8 mouse cellular contexts compared by ENCODE assay signal in the genomic region with DNA sequence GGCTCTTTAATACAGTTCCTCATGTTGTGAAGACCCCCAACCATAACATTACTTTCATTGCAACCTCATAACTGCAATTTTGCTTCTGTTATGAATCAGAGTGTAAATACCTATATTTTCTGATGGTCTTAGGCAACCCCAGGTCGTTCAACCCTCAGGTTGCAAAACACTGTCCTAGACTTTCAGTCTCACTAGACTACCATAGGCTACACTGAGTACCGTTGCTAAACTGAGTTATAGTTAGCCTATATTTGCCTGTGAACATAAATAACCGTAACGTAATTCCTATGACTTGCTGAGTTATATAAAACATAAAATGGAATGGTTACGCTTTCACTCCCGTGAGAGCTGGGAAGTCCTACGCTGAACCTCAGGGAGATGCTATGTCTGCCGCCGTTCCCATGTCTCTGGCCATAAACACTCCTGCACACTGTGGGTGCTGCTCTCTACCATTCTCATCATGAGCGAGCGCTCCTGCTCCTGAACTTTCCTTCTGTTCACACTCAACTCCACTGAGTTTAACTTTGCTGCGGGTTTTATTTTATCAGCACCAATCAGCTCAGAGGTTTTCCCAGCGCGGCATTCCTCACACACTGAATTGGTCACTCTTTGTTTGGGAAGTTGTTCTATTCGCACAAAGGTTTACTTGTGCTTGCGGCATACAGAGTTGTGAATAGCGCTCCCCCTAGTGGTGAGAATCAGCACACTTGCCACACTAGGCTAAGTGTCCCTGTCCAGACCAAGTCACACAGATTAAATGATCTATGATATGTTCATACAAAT. TPM values are rescaled to one million over a fixed set of nuclear protein-coding genes. Genes with fewer than 3 reads are reported as not detected.
DNase-seq lines count a peak whose midpoint lies in the region; ATAC-seq and TF ChIP-seq lines count a peak whose summit lies in the region.

No protein-coding gene starts in this region.

- WGBS in intestine, embryonic 14.5 days, result 54% methylated on average over 17 of the region's 17 CpGs
- 62% methylated on average over 17 of the region's 17 CpGs for WGBS in midbrain, embryonic 11.5 days
- WGBS in spleen, adult 2 months, result 67% methylated on average over 17 of the region's 17 CpGs

- no peak overlapping the region for H3K4me3 ChIP-seq in testis, adult 2 months (ENCODE audit: control insufficient read depth, low read depth, low read length)
- H3K4me3 ChIP-seq in intestine, embryonic 14.5 days (ENCODE audit: low read depth, low read length), result no peak overlapping the region
- no peak overlapping the region for H3K4me3 ChIP-seq in midbrain, embryonic 11.5 days (ENCODE audit: low read depth, low read length)
- no peak overlapping the region for H3K4me3 ChIP-seq in spleen, adult 2 months (ENCODE audit: extremely low read depth, insufficient read depth, insufficient read length)

- peak overlapping the region; percentile 37; the same call in 1 of the 2 replicates for H3K4me2 ChIP-seq in intestine, embryonic 14.5 days (ENCODE audit: low read length)
- H3K4me2 ChIP-seq in midbrain, embryonic 11.5 days, result peak overlapping the region; percentile 17; the same call in 1 of the 2 replicates

- peak; percentile 53; the same call in 1 of the 2 replicates for TF ChIP-seq CTCF in testis, adult 2 months (IDR thresholded peaks at IDR 0.05; ENCODE audit: control insufficient read depth, insufficient read depth, insufficient replicate concordance, low read depth, low read length)
- TF ChIP-seq CTCF in spleen, adult 2 months (IDR thresholded peaks at IDR 0.05; ENCODE audit: extremely low read depth, insufficient read depth, insufficient read length, insufficient replicate concordance), result peak; percentile 43; the same call in 1 of the 2 replicates

- H3K9ac ChIP-seq in intestine, embryonic 14.5 days (ENCODE audit: low read length), result no peak overlapping the region
- peak overlapping the region; percentile 58 for H3K9ac ChIP-seq in midbrain, embryonic 11.5 days (ENCODE audit: low read length)

- no peaks in the 10 kb centered on the region for H3K36me3 ChIP-seq in testis, adult 2 months (ENCODE audit: control insufficient read depth, insufficient read depth, low read length)
- H3K36me3 ChIP-seq in intestine, embryonic 14.5 days (ENCODE audit: control insufficient read depth, insufficient read depth, low read length), result peaks cover 12% of the 10 kb centered on the region
- 0 out of 2 replicates have a peak, but pooled peaks cover 2% of the 10 kb centered on the region for H3K36me3 ChIP-seq in midbrain, embryonic 11.5 days (ENCODE audit: control insufficient read depth, insufficient read depth, low read length)
- H3K36me3 ChIP-seq in spleen, adult 2 months (ENCODE audit: control insufficient read depth, insufficient read depth, low read length), result peaks cover 11% of the 10 kb centered on the region; the same call in 1 of the 2 replicates

- no peak overlapping the region for H3K27ac ChIP-seq in testis, adult 2 months (ENCODE audit: control insufficient read depth, insufficient read depth, low read depth, low read length)
- no peak overlapping the region for H3K27ac ChIP-seq in intestine, embryonic 14.5 days (ENCODE audit: low read depth)
- H3K27ac ChIP-seq in midbrain, embryonic 11.5 days (ENCODE audit: low read depth, low read length), result peak overlapping the region; percentile 37; the same call in 1 of the 2 replicates
- no peak overlapping the region for H3K27ac ChIP-seq in spleen, adult 2 months (ENCODE audit: insufficient read depth, low read length)

- intact Hi-C loops in left cerebral cortex, postnatal 10 days (cut with DNase I), result no loop called here

- ATAC-seq in common myeloid progenitor, adult 5-6 weeks (replicated peaks; ENCODE audit: low read depth, poor library complexity, severe bottlenecking), result peak; percentile 91
- peak; percentile 84 for ATAC-seq in intestine, embryonic 14.5 days (replicated peaks; ENCODE audit: low FRiP score, low TSS enrichment, low read depth)
- ATAC-seq in midbrain, embryonic 11.5 days (ENCODE audit: low FRiP score), result peak; percentile 92

- H3K27me3 ChIP-seq in testis, adult 2 months (ENCODE audit: control insufficient read depth, insufficient read depth, low read length), result no peaks in the 10 kb centered on the region
- H3K27me3 ChIP-seq in intestine, embryonic 14.5 days (replicated peaks; ENCODE audit: control insufficient read depth, insufficient read depth, low read length), result no peaks in the 10 kb centered on the region
- no peaks in the 10 kb centered on the region for H3K27me3 ChIP-seq in midbrain, embryonic 11.5 days (ENCODE audit: control insufficient read depth, insufficient read depth, low read length)
- H3K27me3 ChIP-seq in spleen, adult 2 months (ENCODE audit: control insufficient read depth, insufficient read depth, low read length), result no peaks in the 10 kb centered on the region

- no peak for TF ChIP-seq POLR2A in testis, adult 2 months (IDR thresholded peaks at IDR 0.05; ENCODE audit: control insufficient read depth, low read depth, low read length)
- no peak for TF ChIP-seq POLR2A in spleen, adult 2 months (IDR thresholded peaks at IDR 0.05; ENCODE audit: low read depth, low read length)

- no peak for DNase-seq in testis, postnatal 14 days (ENCODE audit: low spot score)
- DNase-seq in gastrocnemius, adult 8-10 months (ENCODE audit: low spot score in 2 of 2), result peak; percentile 36 to 56
- DNase-seq in intestine, embryonic 14.5 days (ENCODE audit: low spot score), result peak; percentile 81
- DNase-seq in left cerebral cortex, postnatal 10 days (ENCODE audit: extremely low spot score in 1 of 2, low spot score in 2 of 2), result peak; percentile 68 to 77
- DNase-seq in midbrain, embryonic 11.5 days (ENCODE audit: low spot score, missing footprints), result peak; percentile 97
- DNase-seq in spleen, adult 2 months (ENCODE audit: low read depth in 1 of 2, low spot score in 2 of 2), result peak; percentile 44 to 52

- no peaks in the 10 kb centered on the region for H3K4me1 ChIP-seq in testis, adult 2 months (ENCODE audit: control insufficient read depth, insufficient read depth, low read length)
- no peaks in the 10 kb centered on the region for H3K4me1 ChIP-seq in intestine, embryonic 14.5 days (replicated peaks; ENCODE audit: control insufficient read depth, insufficient read depth, low read length)
- H3K4me1 ChIP-seq in midbrain, embryonic 11.5 days (ENCODE audit: control insufficient read depth, insufficient read depth, low read length), result no peaks in the 10 kb centered on the region
- H3K4me1 ChIP-seq in spleen, adult 2 months (ENCODE audit: control insufficient read depth, insufficient read depth, insufficient read length), result no peaks in the 10 kb centered on the region; the same call in 1 of the 2 replicates

- no peaks in the 10 kb centered on the region for H3K9me3 ChIP-seq in intestine, embryonic 14.5 days (ENCODE audit: control insufficient read depth, low read length)
- no peaks in the 10 kb centered on the region for H3K9me3 ChIP-seq in midbrain, embryonic 11.5 days (ENCODE audit: control insufficient read depth, low read length)

RNA-seq across cellular contexts. Expression of a gene that starts 13.4 kb away (rescaled TPM):
- polyA plus RNA-seq in testis, adult 2 months (2012; rRNA removed), result 9.2 and 10.1 TPM in 2 replicates
- 18.1 and 24.4 TPM in 2 replicates for total RNA-seq in common myeloid progenitor, adult 5-6 weeks (2017)
- 1 to 10 TPM; 7.3 to 8.8 (median 8.6) TPM for total RNA-seq in gastrocnemius, adult 8-10 months (2022)
- 22.5 and 24.9 TPM in 2 replicates for polyA plus RNA-seq in intestine, embryonic 14.5 days (2014; fragmentation: Nextera tagmentation; extraction: Ambion mirVana)
- 10 to 100 TPM; 23.2 to 23.4 TPM for total RNA-seq in left cerebral cortex, postnatal 10 days (2021)
- 23.3 and 27.5 TPM in 2 replicates for polyA plus RNA-seq in midbrain, embryonic 11.5 days (2014; fragmentation: Nextera tagmentation; extraction: Ambion mirVana)
- 5.9 and 6.5 TPM in 2 replicates for polyA plus RNA-seq in spleen, adult 2 months (2012; rRNA removed)

RNA-seq across cellular contexts. Expression of a gene that starts 19.2 kb away (rescaled TPM):
- 12.5 and 16.5 TPM in 2 replicates for polyA plus RNA-seq in testis, adult 2 months (2012; rRNA removed)
- total RNA-seq in common myeloid progenitor, adult 5-6 weeks (2017), result 20.3 and 29.7 TPM in 2 replicates
- total RNA-seq in gastrocnemius, adult 8-10 months (2022), result 10 to 100 TPM in 1 of 4 experiments, 1 to 10 TPM in 3; 5.9 to 12.2 (median 7.2) TPM
- polyA plus RNA-seq in intestine, embryonic 14.5 days (2014; fragmentation: Nextera tagmentation; extraction: Ambion mirVana), result 4.7 and 5.4 TPM in 2 replicates
- total RNA-seq in left cerebral cortex, postnatal 10 days (2021), result 10 to 100 TPM; 11.0 to 15.6 TPM
- polyA plus RNA-seq in midbrain, embryonic 11.5 days (2014; fragmentation: Nextera tagmentation; extraction: Ambion mirVana), result 7.0 and 8.8 TPM in 2 replicates
- 6.0 and 8.7 TPM in 2 replicates for polyA plus RNA-seq in spleen, adult 2 months (2012; rRNA removed)
